Mouse (Mus musculus) forebrain, embryonic 15.5 days (tissue): ENCODE data around the gene Thoc6. TPM values are rescaled to one million over a fixed set of nuclear protein-coding genes. Genes with fewer than 3 reads are reported as not detected.
A peak's percentile ranks its signal among the peaks of the same experiment; 100 is the strongest.

ENCODE experiments used
- ATAC-seq: fragments of 200-750 bp; cut with Nextera tagmentation; replicated peaks from 2 replicates; pipeline ENCODE4 v1.8.0; 2017; ENCODE audit warnings: mild to moderate bottlenecking, moderate TSS enrichment, moderate library complexity
- H3K27ac ChIP-seq: fragments of 300-500 bp; sonication (generic); replicated peaks from 2 replicates; pipeline ENCODE4 v1.5.1; 2015; ENCODE audit warnings: mild to moderate bottlenecking, inconsistent platforms
- H3K27me3 ChIP-seq: fragments of 300-500 bp; sonication (generic); 2 replicates; pipeline ENCODE4 v1.6.1; 2015; ENCODE audit warnings: inconsistent platforms
- H3K36me3 ChIP-seq: fragments of 300-500 bp; sonication (generic); 2 replicates; pipeline ENCODE4 v1.6.1; 2015; ENCODE audit warnings: mild to moderate bottlenecking, inconsistent platforms
- H3K4me1 ChIP-seq: fragments of 300-500 bp; sonication (generic); 2 replicates; pipeline ENCODE4 v1.6.1; 2015; ENCODE audit warnings: inconsistent platforms
- H3K4me2 ChIP-seq: fragments of 300-500 bp; sonication (generic); replicated peaks from 2 replicates; pipeline ENCODE4 v1.6.1; 2015; ENCODE audit warnings: mild to moderate bottlenecking, inconsistent platforms
- H3K4me3 ChIP-seq: fragments of 300-500 bp; sonication (generic); 2 replicates; pipeline ENCODE4 v1.5.1; 2015; ENCODE audit warnings: mild to moderate bottlenecking, inconsistent platforms
- H3K9ac ChIP-seq: fragments of 300-500 bp; sonication (generic); replicated peaks from 2 replicates; pipeline ENCODE4 v1.6.1; 2015; ENCODE audit warnings: mild to moderate bottlenecking, inconsistent platforms
- H3K9me3 ChIP-seq: fragments of 300-500 bp; sonication (generic); 2 replicates; pipeline ENCODE4 v1.6.1; 2016; ENCODE audit warnings: inconsistent platforms
- WGBS: fragments of 180-500 bp; shearing (Covaris S2); methylation state at CpG from one replicate; pipeline ENCODE4 v1.1.7; 2015; ENCODE audit warnings: mixed read lengths; 5-methylcytosine and 5-hydroxymethylcytosine counted together
- polyA plus RNA-seq: library from polyadenylated mRNA; unstranded; fragments of >200 nt; fragmentation: Nextera tagmentation; extraction: Ambion mirVana; gene quantifications from 2 replicates; pipeline ENCODE4 v1.2.1, GENCODE M21; 2015

Thoc6 gene
- polyA plus RNA-seq, 1 experiment from 2014 or later, result 39.5 TPM

GRCm38 (mm10) chr17:23658450-23658849 is 15.2 kb downstream of the Thoc6 start:
- peaks cover 38% of the 10 kb centered on the region for H3K27me3 ChIP-seq

GRCm38 (mm10) chr17:23654410-23654809 is 19.3 kb downstream of the Thoc6 start:
- no peak overlapping the region for H3K4me2 ChIP-seq
- H3K9ac ChIP-seq, result no peak overlapping the region
- H3K27me3 ChIP-seq, result peaks cover 4% of the 10 kb centered on the region; the same call in 1 of the 2 replicates
- 59% methylated on average over 2 of the region's 2 CpGs for WGBS
- H3K36me3 ChIP-seq, result no peaks in the 10 kb centered on the region
- no peak overlapping the region for H3K4me3 ChIP-seq
- no peak for ATAC-seq
- no peaks in the 10 kb centered on the region for H3K4me1 ChIP-seq
- H3K9me3 ChIP-seq, result no peaks in the 10 kb centered on the region
- no peak overlapping the region for H3K27ac ChIP-seq

More at GRCm38 (mm10) chr17:23658450-23658849, 15.2 kb downstream of the Thoc6 start:
- Histone ChIP-seq H3K36me3 (no peaks in the 10 kb centered on the region), H3K9ac (no peak overlapping the region), H3K4me3 (no peak overlapping the region), H3K27ac (no peak overlapping the region), H3K4me1 (0 out of 2 replicates have a peak, but pooled peaks cover 5% of the 10 kb centered on the region), H3K9me3 (no peaks in the 10 kb centered on the region), H3K4me2 (no peak overlapping the region)
- 85% methylated on average over 3 of the region's 3 CpGs for WGBS
- no peak for ATAC-seq

GRCm38 (mm10) chr17:23654001-23654400 is 19.7 kb downstream of the Thoc6 start:
- Histone ChIP-seq H3K27me3 (0 out of 2 replicates have a peak, but pooled peaks cover 2% of the 10 kb centered on the region), H3K36me3 (no peaks in the 10 kb centered on the region), H3K4me2 (no peak overlapping the region), H3K4me1 (no peaks in the 10 kb centered on the region), H3K9me3 (no peaks in the 10 kb centered on the region), H3K27ac (no peak overlapping the region), H3K9ac (no peak overlapping the region), H3K4me3 (no peak overlapping the region)
- WGBS, result 71% methylated on average over 6 of the region's 6 CpGs
- ATAC-seq, result no peak

- ATAC-seq, result no peak
- no peak overlapping the region for H3K27ac ChIP-seq
These were observed 20.4 kb downstream of the Thoc6 start for GRCm38 (mm10) chr17:23653324-23653723.

GRCm38 (mm10) chr17:23651363-23651762 is 22.3 kb downstream of the Thoc6 start:
- no peak for ATAC-seq
- Histone ChIP-seq H3K36me3 (no peaks in the 10 kb centered on the region), H3K9ac (no peak overlapping the region), H3K4me2 (no peak overlapping the region), H3K4me3 (no peak overlapping the region), H3K27ac (no peak overlapping the region), H3K27me3 (peaks cover 7% of the 10 kb centered on the region; the same call in 1 of the 2 replicates), H3K9me3 (no peaks in the 10 kb centered on the region), H3K4me1 (no peaks in the 10 kb centered on the region)
- 80% methylated on average over 6 of the region's 6 CpGs for WGBS

More at GRCm38 (mm10) chr17:23653324-23653723, 20.4 kb downstream of the Thoc6 start:
- H3K4me1 ChIP-seq, result no peaks in the 10 kb centered on the region
- no peak overlapping the region for H3K9ac ChIP-seq
- no peaks in the 10 kb centered on the region for H3K36me3 ChIP-seq
- H3K4me2 ChIP-seq, result no peak overlapping the region
- 65% methylated on average over 2 of the region's 2 CpGs for WGBS
- no peaks in the 10 kb centered on the region for H3K27me3 ChIP-seq
- no peaks in the 10 kb centered on the region for H3K9me3 ChIP-seq
- H3K4me3 ChIP-seq, result no peak overlapping the region

GRCm38 (mm10) chr17:23645894-23646293 is 27.8 kb downstream of the Thoc6 start:
- Histone ChIP-seq H3K4me1 (peaks cover 10% of the 10 kb centered on the region), H3K4me2 (no peak overlapping the region), H3K27me3 (peaks cover 38% of the 10 kb centered on the region), H3K4me3 (no peak overlapping the region), H3K9ac (no peak overlapping the region), H3K9me3 (no peaks in the 10 kb centered on the region), H3K27ac (no peak overlapping the region), H3K36me3 (no peaks in the 10 kb centered on the region)
- ATAC-seq, result no peak
- WGBS, result 39% methylated on average over 10 of the region's 10 CpGs

GRCm38 (mm10) chr17:23644613-23645495 is 28.8 kb downstream of the Thoc6 start, which contains the start of gene Mmp25:
Mmp25 (minus strand) TSS chr17:23645277.
- H3K36me3 ChIP-seq, result no peaks in the 10 kb centered on the region
- H3K9me3 ChIP-seq, result no peaks in the 10 kb centered on the region
- peaks cover 10% of the 10 kb centered on the region for H3K4me1 ChIP-seq
- H3K27ac ChIP-seq, result no peak within 1 kb of the TSS
- WGBS, result under 1% methylated on average over 58 of the region's 58 CpGs
- H3K4me2 ChIP-seq, result peak within 1 kb of the TSS; percentile 60
- peak within 1 kb of the TSS; percentile 35 for H3K4me3 ChIP-seq
- ATAC-seq, result no peak
- peaks cover 38% of the 10 kb centered on the region for H3K27me3 ChIP-seq
- H3K9ac ChIP-seq, result peak within 1 kb of the TSS; percentile 42

- Histone ChIP-seq H3K4me3 (no peak overlapping the region), H3K9me3 (no peaks in the 10 kb centered on the region), H3K4me1 (no peaks in the 10 kb centered on the region; the same call in 1 of the 2 replicates), H3K27ac (no peak overlapping the region), H3K9ac (no peak overlapping the region), H3K27me3 (no peaks in the 10 kb centered on the region), H3K36me3 (no peaks in the 10 kb centered on the region), H3K4me2 (no peak overlapping the region)
- ATAC-seq, result no peak
- 89% methylated on average over 8 of the region's 8 CpGs for WGBS
These were observed 42.4 kb downstream of the Thoc6 start for GRCm38 (mm10) chr17:23631241-23631640.

GRCm38 (mm10) chr17:23630195-23631020 is 43.3 kb downstream of the Thoc6 start:
- Histone ChIP-seq H3K27ac (no peak overlapping the region), H3K36me3 (no peaks in the 10 kb centered on the region), H3K4me1 (no peaks in the 10 kb centered on the region; the same call in 1 of the 2 replicates), H3K27me3 (no peaks in the 10 kb centered on the region), H3K9ac (peak overlapping the region; percentile 34; the same call in 1 of the 2 replicates), H3K4me3 (no peak overlapping the region), H3K9me3 (no peaks in the 10 kb centered on the region), H3K4me2 (peak overlapping the region; percentile 26; the same call in 1 of the 2 replicates)
- peak; percentile 85 for ATAC-seq
- 14% methylated on average over 22 of the region's 22 CpGs for WGBS

- ATAC-seq, result no peak
- no peak overlapping the region for H3K9ac ChIP-seq
These were observed 45.9 kb downstream of the Thoc6 start for GRCm38 (mm10) chr17:23627813-23628212.

GRCm38 (mm10) chr17:23620351-23620750 is 53.3 kb downstream of the Thoc6 start:
- WGBS, result 87% methylated on average over 7 of the region's 7 CpGs

More at GRCm38 (mm10) chr17:23627813-23628212, 45.9 kb downstream of the Thoc6 start:
- Histone ChIP-seq H3K9me3 (no peaks in the 10 kb centered on the region), H3K4me1 (no peaks in the 10 kb centered on the region; the same call in 1 of the 2 replicates), H3K27me3 (no peaks in the 10 kb centered on the region), H3K36me3 (no peaks in the 10 kb centered on the region), H3K4me2 (no peak overlapping the region), H3K27ac (no peak overlapping the region), H3K4me3 (no peak overlapping the region)
- 39% methylated on average over 7 of the region's 7 CpGs for WGBS

More at GRCm38 (mm10) chr17:23620351-23620750, 53.3 kb downstream of the Thoc6 start:
- no peak overlapping the region for H3K27ac ChIP-seq
- H3K4me1 ChIP-seq, result no peaks in the 10 kb centered on the region
- no peak overlapping the region for H3K9ac ChIP-seq
- no peak overlapping the region for H3K4me2 ChIP-seq
- no peaks in the 10 kb centered on the region for H3K27me3 ChIP-seq
- no peaks in the 10 kb centered on the region for H3K9me3 ChIP-seq
- H3K36me3 ChIP-seq, result no peaks in the 10 kb centered on the region
- ATAC-seq, result no peak
- H3K4me3 ChIP-seq, result no peak overlapping the region
